Mouse (Mus musculus) heart, adult 2 months (tissue): Measurements from ENCODE around the gene Dennd2c.

Experiments used
- CTCF ChIP-seq: fragments of 200-600 bp; IDR thresholded peaks from 2 replicates; pipeline ENCODE4 v1.8.1; 2022; ENCODE audit warnings: antibody characterized with exemption, mild to moderate bottlenecking, moderate library complexity
- POLR2A ChIP-seq: fragments of 200-500 bp; IDR thresholded peaks from 2 replicates; pipeline ENCODE4 v1.6.1; 2011; ENCODE audit warnings: mild to moderate bottlenecking, low read depth, low read length, control low read depth; ENCODE audit not compliant: insufficient read depth

- TF ChIP-seq POLR2A (no peak), CTCF (no peak)
Measured at GRCm38 (mm10) chr3:103112216-103112615, 9.8 kb downstream of the Dennd2c start.
